Mouse (Mus musculus): ENCODE data around the gene Mansc1. TPM values are rescaled to one million over a fixed set of nuclear protein-coding genes. Genes with fewer than 3 reads are reported as not detected.

Mansc1 gene
- polyA plus RNA-seq, 1 experiment from 2014 or later = 1.2 TPM

GRCm38 (mm10) chr6:134630447-134630846, 1.8 kb downstream of the Mansc1 start:
- DNase-seq (ENCODE audit: low spot score) = no peak
- WGBS = 72% methylated on average over 9 of the region's 9 CpGs
- H3K36me3 ChIP-seq = no peaks in the 10 kb centered on the region

GRCm38 (mm10) chr6:134626564-134626963, 5.7 kb downstream of the Mansc1 start:
- H3K4me3 ChIP-seq = no peak overlapping the region
- no peaks in the 10 kb centered on the region for H3K36me3 ChIP-seq
- WGBS = 96% methylated on average over 1 of the region's 1 CpGs
- H3K27me3 ChIP-seq (ENCODE audit: insufficient read depth, poor library complexity, severe bottlenecking) = peaks cover 12% of the 10 kb centered on the region
- no peaks in the 10 kb centered on the region for H3K9me3 ChIP-seq
- H3K4me1 ChIP-seq (replicated peaks) = peaks cover under 1% of the 10 kb centered on the region; the same call in 1 of the 2 replicates
- no peak for DNase-seq (ENCODE audit: low spot score)
- H3K27ac ChIP-seq = no peak overlapping the region

More at GRCm38 (mm10) chr6:134630447-134630846, 1.8 kb downstream of the Mansc1 start:
- Histone ChIP-seq H3K27ac (no peak overlapping the region), H3K9me3 (no peaks in the 10 kb centered on the region), H3K27me3 (ENCODE audit: insufficient read depth, poor library complexity, severe bottlenecking) (peaks cover 36% of the 10 kb centered on the region), H3K4me3 (no peak overlapping the region), H3K4me1 (replicated peaks) (peaks cover 10% of the 10 kb centered on the region)

DNA sequence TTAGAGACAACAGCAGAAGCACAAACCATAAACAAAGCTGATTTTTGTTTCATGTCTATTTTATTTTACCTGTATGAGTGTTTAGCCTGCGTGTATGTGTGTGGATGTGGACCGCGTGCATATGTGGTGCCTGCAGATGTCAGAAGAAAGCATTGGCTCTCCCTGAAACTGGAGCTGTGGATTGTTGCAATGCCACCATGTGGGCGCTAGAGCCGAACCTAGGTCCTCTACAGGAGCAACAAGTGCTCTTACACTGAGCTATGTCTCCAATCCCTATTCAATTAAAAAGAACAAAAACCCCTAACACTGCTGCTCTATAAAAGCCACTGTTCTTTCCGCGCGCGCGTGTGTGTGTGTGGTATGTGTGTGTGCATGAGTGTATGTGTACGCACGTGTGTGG, 6.9 kb downstream of the Mansc1 start:
- H3K4me1 ChIP-seq (replicated peaks) = no peaks in the 10 kb centered on the region
- WGBS = 60% methylated on average over 12 of the region's 12 CpGs
- DNase-seq (ENCODE audit: low spot score) = no peak

DNA sequence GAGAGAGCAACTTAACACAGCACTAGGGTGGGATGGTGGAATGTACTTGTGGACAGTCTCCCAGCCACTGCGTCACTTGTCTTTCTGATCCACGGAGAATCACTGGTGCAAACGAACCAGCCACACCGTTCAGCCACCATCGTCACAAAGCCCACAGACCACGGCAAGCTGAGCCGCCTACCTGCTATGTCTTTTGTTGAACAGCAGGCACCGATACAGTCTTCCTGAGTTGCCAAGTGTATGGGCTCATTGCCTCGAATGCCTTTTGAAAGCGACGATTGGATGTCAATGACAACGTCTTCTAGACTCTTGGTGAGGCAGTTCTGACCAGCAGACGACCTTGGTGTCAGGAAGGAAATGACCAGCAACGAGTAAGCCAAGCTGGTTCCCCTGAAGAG, 10.7 kb downstream of the Mansc1 start:
- no peak for DNase-seq (ENCODE audit: low spot score)
- Histone ChIP-seq H3K4me3 (no peak overlapping the region), H3K27me3 (ENCODE audit: insufficient read depth, poor library complexity, severe bottlenecking) (no peaks in the 10 kb centered on the region), H3K9me3 (no peaks in the 10 kb centered on the region), H3K27ac (no peak overlapping the region), H3K36me3 (no peaks in the 10 kb centered on the region), H3K4me1 (replicated peaks) (no peaks in the 10 kb centered on the region)
- 82% methylated on average over 14 of the region's 14 CpGs for WGBS

More for the DNA sequence above, 6.9 kb downstream of the Mansc1 start:
- H3K27me3 ChIP-seq (ENCODE audit: insufficient read depth, poor library complexity, severe bottlenecking) = peaks cover under 1% of the 10 kb centered on the region; the same call in 1 of the 2 replicates
- H3K36me3 ChIP-seq = no peaks in the 10 kb centered on the region
- no peak overlapping the region for H3K27ac ChIP-seq
- no peak overlapping the region for H3K4me3 ChIP-seq
- H3K9me3 ChIP-seq = no peaks in the 10 kb centered on the region

- 67% methylated on average over 6 of the region's 6 CpGs for WGBS
- Histone ChIP-seq H3K4me1 (replicated peaks) (no peaks in the 10 kb centered on the region), H3K27me3 (ENCODE audit: insufficient read depth, poor library complexity, severe bottlenecking) (no peaks in the 10 kb centered on the region), H3K9me3 (no peaks in the 10 kb centered on the region), H3K4me3 (no peak overlapping the region), H3K36me3 (no peaks in the 10 kb centered on the region), H3K27ac (no peak overlapping the region)
- DNase-seq (ENCODE audit: low spot score) = no peak
Measured at GRCm38 (mm10) chr6:134620846-134621551, 11.3 kb downstream of the Mansc1 start.

- Histone ChIP-seq H3K4me1 (replicated peaks) (no peaks in the 10 kb centered on the region), H3K9me3 (no peaks in the 10 kb centered on the region), H3K27ac (no peak overlapping the region), H3K36me3 (no peaks in the 10 kb centered on the region), H3K4me3 (no peak overlapping the region), H3K27me3 (ENCODE audit: insufficient read depth, poor library complexity, severe bottlenecking) (no peaks in the 10 kb centered on the region)
- 80% methylated on average over 3 of the region's 3 CpGs for WGBS
- no peak for DNase-seq (ENCODE audit: low spot score)
Measured at GRCm38 (mm10) chr6:134620129-134620528, 12.2 kb downstream of the Mansc1 start.

GRCm38 (mm10) chr6:134617589-134617988, 14.7 kb downstream of the Mansc1 start:
- Histone ChIP-seq H3K36me3 (no peaks in the 10 kb centered on the region), H3K4me3 (no peak overlapping the region), H3K9me3 (no peaks in the 10 kb centered on the region), H3K27me3 (ENCODE audit: insufficient read depth, poor library complexity, severe bottlenecking) (no peaks in the 10 kb centered on the region), H3K4me1 (replicated peaks) (no peaks in the 10 kb centered on the region), H3K27ac (no peak overlapping the region)
- DNase-seq (ENCODE audit: low spot score) = no peak
- 53% methylated on average over 3 of the region's 3 CpGs for WGBS

GRCm38 (mm10) chr6:134614723-134615648, 17.3 kb downstream of the Mansc1 start:
- DNase-seq (ENCODE audit: low spot score) = peak; percentile 81
- Histone ChIP-seq H3K36me3 (no peaks in the 10 kb centered on the region), H3K4me1 (replicated peaks) (no peaks in the 10 kb centered on the region), H3K27me3 (ENCODE audit: insufficient read depth, poor library complexity, severe bottlenecking) (no peaks in the 10 kb centered on the region), H3K27ac (no peak overlapping the region), H3K9me3 (no peaks in the 10 kb centered on the region), H3K4me3 (no peak overlapping the region)
- 28% methylated on average over 16 of the region's 16 CpGs for WGBS

GRCm38 (mm10) chr6:134614322-134614721, 18.0 kb downstream of the Mansc1 start:
- Histone ChIP-seq H3K9me3 (no peaks in the 10 kb centered on the region), H3K27me3 (ENCODE audit: insufficient read depth, poor library complexity, severe bottlenecking) (no peaks in the 10 kb centered on the region)
- 89% methylated on average over 4 of the region's 4 CpGs for WGBS

DNA sequence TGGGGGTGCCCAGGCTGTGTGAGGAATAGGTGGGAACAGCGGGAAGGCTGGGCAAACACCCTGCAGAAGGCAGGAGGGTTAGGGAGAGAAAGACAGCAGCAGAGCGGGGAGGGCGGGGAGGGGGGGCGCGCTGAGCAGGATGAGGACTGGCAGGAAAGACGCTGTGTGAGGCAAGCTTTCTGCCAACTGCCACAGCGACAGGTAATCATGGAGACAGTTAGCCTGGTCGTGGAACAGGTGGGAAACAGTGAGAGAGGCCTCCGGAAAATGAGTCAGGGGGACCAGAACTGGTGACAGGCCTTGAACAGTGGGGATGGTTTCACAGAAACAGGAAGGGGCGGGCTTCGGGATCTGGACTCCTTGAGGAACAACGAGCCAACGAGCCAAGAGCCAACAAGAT, 20.4 kb downstream of the Mansc1 start:
- WGBS = 80% methylated on average over 13 of the region's 13 CpGs
- H3K4me1 ChIP-seq (replicated peaks) = 0 out of 2 replicates have a peak, but pooled peaks cover 3% of the 10 kb centered on the region
- no peak overlapping the region for H3K4me3 ChIP-seq
- H3K9me3 ChIP-seq = no peaks in the 10 kb centered on the region
- DNase-seq (ENCODE audit: low spot score) = no peak
- H3K27ac ChIP-seq = no peak overlapping the region
- H3K27me3 ChIP-seq (ENCODE audit: insufficient read depth, poor library complexity, severe bottlenecking) = no peaks in the 10 kb centered on the region
- no peaks in the 10 kb centered on the region for H3K36me3 ChIP-seq

More at GRCm38 (mm10) chr6:134614322-134614721, 18.0 kb downstream of the Mansc1 start:
- H3K4me3 ChIP-seq = no peak overlapping the region
- no peak for DNase-seq (ENCODE audit: low spot score)
- H3K36me3 ChIP-seq = no peaks in the 10 kb centered on the region
- H3K27ac ChIP-seq = no peak overlapping the region
- H3K4me1 ChIP-seq (replicated peaks) = no peaks in the 10 kb centered on the region

- no peak overlapping the region for H3K27ac ChIP-seq
- no peak overlapping the region for H3K4me3 ChIP-seq
- no peaks in the 10 kb centered on the region for H3K36me3 ChIP-seq
- WGBS = 84% methylated on average over 9 of the region's 9 CpGs
- no peak for DNase-seq (ENCODE audit: low spot score)
- H3K9me3 ChIP-seq = no peaks in the 10 kb centered on the region
- no peaks in the 10 kb centered on the region for H3K27me3 ChIP-seq (ENCODE audit: insufficient read depth, poor library complexity, severe bottlenecking)
- H3K4me1 ChIP-seq (replicated peaks) = 0 out of 2 replicates have a peak, but pooled peaks cover 9% of the 10 kb centered on the region
Measured at GRCm38 (mm10) chr6:134610380-134610779, 21.9 kb downstream of the Mansc1 start.

- H3K4me1 ChIP-seq (replicated peaks) = 0 out of 2 replicates have a peak, but pooled peaks cover 15% of the 10 kb centered on the region
- H3K36me3 ChIP-seq = no peaks in the 10 kb centered on the region
- H3K27me3 ChIP-seq (ENCODE audit: insufficient read depth, poor library complexity, severe bottlenecking) = no peaks in the 10 kb centered on the region
- no peak overlapping the region for H3K4me3 ChIP-seq
- no peaks in the 10 kb centered on the region for H3K9me3 ChIP-seq
- no peak overlapping the region for H3K27ac ChIP-seq
- WGBS = 68% methylated on average over 9 of the region's 9 CpGs
- DNase-seq (ENCODE audit: low spot score) = peak; percentile 21
Measured at GRCm38 (mm10) chr6:134606949-134607746, 25.1 kb downstream of the Mansc1 start.
